Mouse (Mus musculus) urinary bladder, postnatal 14 days (tissue): Measurements from ENCODE around the gene Gm47841.

ENCODE experiments used
- DNase-seq: peaks from one replicate; pipeline ENCODE4 v3.0.0; 2021; ENCODE audit warnings: low spot score

Gm47841 gene

DNA sequence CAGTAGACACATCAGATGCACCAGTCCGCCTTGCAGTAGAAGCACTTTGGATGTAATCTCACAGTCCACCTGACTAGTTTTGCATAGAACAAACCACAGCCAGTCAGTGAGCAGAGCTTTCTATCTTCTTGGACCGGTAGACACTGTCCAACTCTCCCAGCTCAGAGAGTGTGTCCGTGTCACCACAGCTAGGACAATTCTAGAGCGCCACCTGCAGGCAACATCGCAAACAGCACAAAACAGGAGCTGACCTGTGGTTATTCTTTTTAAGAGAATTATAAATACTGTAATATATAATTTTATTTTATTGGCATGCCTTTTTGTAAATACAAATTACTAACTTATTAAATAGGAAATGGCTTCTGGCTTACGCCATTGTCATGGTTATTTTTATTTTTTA lies 4.6 kb downstream of the Gm47841 start:
- DNase-seq: peak; percentile 72

DNA sequence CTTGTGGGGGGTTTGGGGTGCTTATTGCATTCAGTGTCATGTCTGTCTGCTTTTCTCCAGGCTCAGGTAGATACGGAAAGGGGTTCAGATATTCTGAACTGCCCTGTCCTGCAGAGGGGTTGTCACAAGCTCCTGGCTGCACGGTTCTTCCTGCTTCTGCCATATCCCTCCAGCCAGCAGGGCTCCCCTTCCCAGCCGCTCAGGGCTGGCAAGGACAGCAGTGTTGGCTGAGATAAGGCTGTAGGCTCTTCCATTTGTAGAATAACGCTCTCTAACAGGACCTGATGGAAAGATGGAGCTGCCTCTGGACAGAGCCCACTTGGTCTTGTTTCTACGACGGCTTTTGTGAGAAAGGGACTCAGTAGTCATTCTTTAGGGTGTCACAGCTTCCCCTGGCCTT lies 5.2 kb downstream of the Gm47841 start:
- no peak for DNase-seq

DNA sequence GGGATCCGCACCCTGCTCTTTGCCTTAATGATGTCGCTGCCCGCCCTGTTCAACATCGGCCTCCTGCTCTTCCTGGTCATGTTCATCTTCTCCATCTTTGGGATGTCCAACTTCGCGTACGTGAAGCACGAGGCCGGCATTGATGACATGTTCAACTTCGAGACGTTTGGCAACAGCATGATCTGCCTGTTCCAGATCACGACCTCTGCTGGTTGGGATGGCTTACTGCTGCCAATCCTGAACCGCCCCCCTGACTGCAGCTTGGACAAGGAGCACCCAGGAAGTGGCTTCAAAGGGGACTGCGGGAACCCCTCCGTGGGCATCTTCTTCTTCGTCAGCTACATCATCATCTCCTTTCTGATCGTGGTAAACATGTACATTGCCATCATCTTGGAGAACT lies 7.5 kb downstream of the Gm47841 start:
- no peak for DNase-seq

DNA sequence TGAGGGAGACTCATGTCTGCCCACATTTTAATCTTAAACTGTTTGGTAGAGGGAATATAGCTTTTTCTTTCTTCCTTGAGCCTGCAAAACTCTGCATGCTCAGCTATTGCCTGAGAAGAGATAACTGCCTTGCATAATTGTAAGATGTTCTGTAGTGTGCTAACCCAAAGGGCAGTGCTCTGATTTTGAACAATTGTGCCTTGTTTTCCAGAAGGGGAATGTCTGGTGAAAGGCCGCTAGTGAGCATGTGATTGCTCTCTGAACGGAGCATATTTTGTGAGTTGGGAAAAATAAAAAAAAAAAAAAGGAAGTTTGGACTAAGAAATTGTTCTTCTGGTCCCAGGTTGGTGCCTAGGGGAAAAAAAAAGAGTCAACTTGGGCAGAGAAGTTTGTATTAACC lies 18.2 kb downstream of the Gm47841 start:
- no peak for DNase-seq

DNA sequence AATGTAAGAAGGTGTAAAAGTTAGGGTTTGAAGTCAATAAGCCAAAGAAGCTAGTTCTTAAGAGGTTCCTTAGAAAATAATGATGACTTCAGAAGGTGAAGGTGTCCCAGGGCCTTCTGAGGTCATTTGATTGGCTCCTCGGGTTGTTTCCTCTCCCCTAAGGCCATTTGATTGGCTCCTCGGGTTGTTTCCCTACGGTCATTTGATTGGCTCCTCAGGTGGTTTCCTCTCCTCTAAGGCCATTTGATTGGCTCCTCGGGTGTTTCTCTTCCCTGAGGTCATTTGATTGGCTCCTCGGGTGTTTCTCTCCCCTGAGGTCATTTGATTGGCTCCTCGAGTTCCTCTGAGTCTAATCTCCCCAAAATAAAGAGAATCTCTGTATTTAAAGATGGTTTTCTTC lies 35.8 kb downstream of the Gm47841 start:
- DNase-seq: no peak

DNA sequence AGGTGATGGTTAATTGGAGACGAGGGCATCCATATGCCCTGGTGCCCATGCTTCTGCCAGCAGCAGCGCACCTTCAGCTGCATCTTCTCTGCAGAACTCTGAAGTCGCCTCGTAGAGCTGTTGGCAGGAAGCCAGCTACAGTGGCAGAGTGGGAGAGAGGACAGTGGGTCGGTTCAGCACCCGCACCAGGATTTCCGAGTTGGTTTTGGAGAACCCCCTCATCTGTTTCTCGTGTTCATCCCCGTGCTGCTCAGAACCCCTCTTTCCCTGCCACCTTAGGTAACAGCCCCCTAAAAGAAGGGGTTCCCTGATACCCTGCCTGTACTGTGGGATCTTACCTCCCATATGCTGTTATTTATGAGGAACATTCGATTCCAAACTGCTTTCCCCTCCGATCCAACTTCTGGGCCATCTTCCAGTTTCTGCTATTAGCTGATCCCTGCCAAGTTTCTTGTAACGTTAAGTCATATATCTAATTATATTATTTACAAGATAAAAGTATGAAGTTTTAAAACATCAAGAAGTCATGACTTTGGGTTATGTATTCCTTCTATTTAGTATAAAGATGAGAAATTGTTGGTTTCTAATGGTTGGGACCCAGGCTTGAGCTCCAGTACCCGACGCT lies 38.7 kb downstream of the Gm47841 start:
- DNase-seq: no peak

DNA sequence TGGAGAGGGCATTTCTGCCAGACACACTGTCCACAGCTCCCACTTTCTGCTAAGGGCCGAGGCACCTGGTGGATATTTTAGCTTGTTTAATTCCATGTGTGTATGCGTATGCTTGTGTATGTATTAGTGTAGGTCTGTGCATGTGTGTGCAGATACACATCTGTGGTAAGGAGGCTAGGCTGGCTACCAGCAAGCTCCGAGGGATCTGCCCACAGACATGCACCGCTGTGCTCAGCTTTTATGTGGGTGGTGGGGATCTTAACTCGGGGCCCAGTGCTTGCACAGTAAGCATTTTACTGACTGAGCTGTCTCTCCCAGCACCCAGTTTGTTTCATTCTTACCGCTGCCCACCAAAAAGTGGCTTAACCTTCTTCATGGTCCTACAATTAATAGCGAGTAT lies 40.0 kb downstream of the Gm47841 start:
- DNase-seq: no peak

DNA sequence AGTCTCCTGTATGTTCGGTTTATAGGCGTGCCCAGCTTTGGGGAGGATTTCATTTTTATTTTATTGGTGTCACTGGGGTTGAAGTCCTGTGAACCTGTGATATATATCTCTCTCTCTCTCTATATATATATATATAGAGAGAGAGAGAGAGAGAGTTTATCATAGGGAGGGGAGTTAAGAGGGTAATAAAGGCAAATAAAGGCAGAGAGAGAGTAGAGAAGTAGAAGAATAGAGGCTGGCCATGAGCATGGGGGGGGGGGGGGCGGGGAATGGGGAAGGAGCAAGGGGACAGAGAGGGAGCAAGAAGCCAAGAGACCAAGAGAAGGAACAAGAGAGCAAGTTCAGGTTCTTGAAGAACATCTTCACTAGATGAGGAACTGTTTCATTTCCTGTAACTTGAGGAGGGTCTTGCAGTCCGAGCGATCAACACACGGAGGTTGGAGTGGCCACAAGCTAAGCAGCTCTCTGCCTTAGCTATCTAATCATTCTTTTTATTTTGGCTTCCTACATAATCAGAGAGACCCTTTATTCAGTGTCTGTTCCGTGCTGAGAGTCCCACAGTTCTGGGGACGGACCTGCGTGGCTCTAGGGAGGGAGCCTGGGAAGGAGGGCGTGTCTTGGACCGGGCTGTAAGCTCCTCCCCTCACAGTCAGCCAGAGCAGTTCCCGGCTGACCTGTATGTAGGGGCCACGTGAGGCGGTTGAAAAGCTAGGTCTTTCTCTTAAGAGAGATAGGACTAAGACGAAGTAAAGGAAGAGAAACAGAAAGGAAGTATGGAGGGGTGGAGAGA lies 40.8 kb downstream of the Gm47841 start:
- DNase-seq: peak; percentile 62

DNA sequence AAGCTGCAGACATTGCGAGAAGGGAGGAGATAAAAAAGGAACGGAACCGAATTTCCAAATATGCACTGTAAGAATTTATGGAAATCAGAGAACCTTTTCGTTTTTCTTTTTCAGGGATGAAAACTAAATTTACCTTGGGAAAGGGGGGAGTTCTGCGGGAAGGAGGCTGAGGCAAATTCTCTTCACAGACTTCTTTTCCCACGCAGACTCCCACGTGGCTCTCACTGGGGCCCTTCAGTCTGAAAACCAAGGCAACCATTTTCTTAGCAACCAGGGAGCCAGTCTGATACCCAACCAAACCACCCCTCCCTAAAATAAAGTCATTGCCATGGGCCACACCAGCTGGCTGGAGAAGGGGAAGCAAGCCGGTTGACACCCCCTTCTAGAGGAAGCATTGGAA lies 41.5 kb downstream of the Gm47841 start:
- no peak for DNase-seq

DNA sequence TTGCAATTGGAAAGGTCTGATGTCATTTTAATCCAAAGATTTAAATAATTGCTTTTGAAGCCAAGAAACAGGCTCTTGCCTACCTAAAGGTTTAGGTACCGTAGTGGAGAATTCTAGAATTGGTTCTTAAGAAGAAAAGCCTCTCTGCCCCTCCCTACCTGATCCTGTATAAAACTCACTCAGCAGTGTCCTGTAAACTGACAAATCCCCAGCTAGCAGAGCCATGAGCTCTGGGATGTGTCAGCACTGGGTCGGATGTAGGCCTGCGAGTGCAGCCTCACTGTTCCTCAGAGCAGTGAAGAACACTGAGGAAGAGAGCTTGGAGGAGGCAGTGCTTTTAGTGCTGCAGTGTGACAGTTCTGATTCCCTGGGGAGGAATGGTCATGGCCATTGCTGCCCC lies 42.7 kb downstream of the Gm47841 start:
- DNase-seq: no peak

DNA sequence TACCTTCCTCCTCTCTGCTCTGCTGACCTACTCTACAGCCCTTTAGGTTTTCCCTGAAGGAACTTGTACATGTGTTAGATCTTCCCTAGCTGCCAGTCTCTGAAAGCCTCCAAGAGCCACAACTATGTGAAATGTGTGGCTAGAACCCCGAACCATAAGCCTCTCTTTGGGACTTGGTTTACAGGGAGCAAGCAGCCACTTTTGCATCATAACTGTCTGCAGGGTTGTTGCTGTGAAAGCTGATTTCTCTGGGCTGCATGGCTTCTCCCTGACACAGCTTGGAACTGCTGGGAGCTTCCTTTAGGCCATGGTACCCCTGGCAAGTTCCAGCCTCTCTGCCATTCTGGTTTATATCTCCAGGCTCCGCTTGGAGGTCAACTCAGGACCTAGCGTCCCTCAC lies 44.7 kb downstream of the Gm47841 start:
- DNase-seq: no peak

DNA sequence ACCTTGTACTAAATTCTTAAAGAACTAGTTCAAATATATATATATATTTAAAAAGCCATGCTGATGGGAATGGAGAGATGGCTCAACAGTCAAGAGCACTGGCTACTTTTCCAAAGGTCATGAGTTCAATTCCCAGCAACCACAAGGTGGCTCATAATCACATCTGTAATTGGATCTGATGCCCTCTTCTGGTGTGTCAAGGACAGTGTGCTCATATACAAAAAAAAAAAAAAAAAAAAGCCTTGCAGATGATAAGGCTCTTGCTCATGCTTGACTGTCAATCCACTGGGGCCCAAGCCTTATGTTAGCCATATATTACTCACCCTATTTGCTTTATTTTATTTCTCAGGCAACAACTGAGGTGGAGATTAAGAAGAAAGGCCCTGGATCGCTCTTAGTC lies 45.5 kb downstream of the Gm47841 start:
- no peak for DNase-seq

DNA sequence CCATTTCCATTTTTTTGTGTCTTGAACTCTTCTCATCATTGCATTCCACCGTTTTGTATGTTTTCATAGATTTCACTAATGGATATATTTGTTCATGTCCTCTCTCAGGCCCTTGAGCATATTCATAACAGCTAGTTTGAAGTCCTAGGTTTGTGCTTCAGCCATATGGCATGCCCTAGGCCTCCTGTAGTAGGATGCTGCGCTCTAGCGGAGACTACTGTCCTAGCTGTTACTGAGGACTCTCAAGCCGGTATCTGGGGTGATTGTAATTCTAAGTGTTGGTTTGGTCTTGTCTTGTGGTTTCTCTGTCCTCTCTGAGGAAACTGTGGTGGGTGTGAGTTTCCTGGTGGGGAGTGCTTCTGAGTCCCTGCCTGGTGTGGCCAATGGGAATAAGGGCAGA lies 50.1 kb downstream of the Gm47841 start:
- DNase-seq: peak; percentile 49
